Mouse (Mus musculus): ENCODE results near the gene Mapk8ip2. TPM values are rescaled to one million over a fixed set of nuclear protein-coding genes. Genes with fewer than 3 reads are reported as not detected.

The Mapk8ip2 gene
- polyA plus RNA-seq (2015; fragmentation: Nextera tagmentation; extraction: Ambion mirVana): 0.26 TPM in 1 of 2 replicates, not detected in the other

DNA sequence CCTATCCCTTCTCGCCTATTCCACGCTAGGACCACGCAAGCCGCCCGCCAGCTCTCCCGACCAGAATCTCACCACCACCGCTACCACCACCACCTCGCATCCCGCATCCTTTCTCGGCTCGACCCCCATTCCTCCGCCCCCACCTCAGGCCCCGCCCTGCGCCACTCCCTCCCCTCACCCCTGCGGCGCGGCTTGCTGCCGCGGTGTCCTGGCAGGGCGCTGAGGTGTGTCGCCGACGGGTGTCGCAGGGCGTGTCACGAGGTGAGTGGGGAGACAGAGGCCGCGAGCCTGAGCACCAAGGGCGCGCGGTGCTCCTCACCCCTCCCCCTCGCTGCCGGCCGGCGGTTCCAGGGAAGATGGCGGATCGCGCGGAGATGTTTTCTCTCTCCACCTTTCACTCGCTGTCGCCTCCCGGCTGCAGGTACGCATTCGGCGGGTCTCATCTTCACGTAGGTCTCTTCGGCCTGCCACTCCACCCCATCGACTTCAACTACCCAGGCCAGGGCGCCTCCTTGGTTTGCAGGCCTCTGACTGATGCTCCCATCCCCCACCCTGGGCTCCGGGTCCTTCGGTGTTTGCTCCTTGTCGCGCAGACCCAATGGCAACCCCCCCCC lies at the start of gene Mapk8ip2:
Gene Mapk8ip2, plus strand, starts transcription at position 49 of the 614 bp plus-strand sequence.
- Histone ChIP-seq H3K27me3 (ENCODE audit: control insufficient read depth, insufficient read depth, low read depth, low read length) (peaks cover 29% of the 10 kb centered on the region), H3K4me2 (ENCODE audit: low read depth, low read length) (peak within 1 kb of the TSS; percentile 56), H3K4me1 (ENCODE audit: control insufficient read depth, low read depth, low read length) (peaks cover 5% of the 10 kb centered on the region), H3K27ac (ENCODE audit: low read length) (no peak within 1 kb of the TSS), H3K9ac (ENCODE audit: low read depth, low read length) (no peak within 1 kb of the TSS), H3K4me3 (ENCODE audit: low read depth, low read length) (peak within 1 kb of the TSS; percentile 33), H3K9me3 (replicated peaks; ENCODE audit: control insufficient read depth, low read length) (no peaks in the 10 kb centered on the region), H3K36me3 (ENCODE audit: control insufficient read depth, insufficient read depth) (no peaks in the 10 kb centered on the region)
- 1% methylated on average over 52 of the region's 53 CpGs for WGBS (ENCODE audit: insufficient replicate concordance)
- no peak for ATAC-seq (ENCODE audit: low read depth)

DNA sequence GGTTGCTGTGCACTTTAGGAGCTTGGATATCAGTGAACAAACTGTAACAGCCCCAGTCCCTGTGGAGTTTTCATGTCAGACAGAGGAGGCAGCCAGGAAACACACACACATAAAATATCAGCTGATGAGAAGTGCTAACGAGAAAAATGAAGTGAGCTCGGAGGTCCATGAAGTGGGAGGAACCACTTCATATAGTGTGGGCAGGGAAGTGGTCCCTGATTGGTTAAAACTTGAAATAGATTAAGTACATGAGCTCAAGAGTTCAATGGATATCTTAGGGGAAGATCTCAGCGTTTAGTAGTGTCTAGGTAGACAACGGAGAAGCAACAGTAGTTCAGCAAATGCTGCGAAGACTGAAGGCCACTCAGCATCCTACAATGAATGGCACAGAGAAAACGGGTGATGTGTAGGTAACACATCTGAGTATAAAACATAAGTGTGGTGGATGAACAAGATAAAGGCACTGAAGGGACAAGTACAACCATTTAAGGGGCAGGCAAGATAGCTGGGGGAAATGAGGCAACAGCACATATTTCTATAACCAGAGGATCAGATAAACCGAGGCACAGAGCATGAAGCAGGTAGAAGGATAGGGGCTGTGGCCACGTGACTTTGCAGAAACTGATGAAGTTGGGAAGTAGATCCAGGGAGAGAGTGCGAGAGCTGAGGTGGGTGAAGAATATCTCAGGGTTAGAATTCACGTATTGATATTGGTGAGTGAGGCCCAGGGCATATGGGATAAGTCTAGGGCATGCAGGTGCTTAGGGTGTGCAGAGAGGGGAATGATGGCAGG lies 48.7 kb upstream of the Mapk8ip2 start:
- H3K27ac ChIP-seq (ENCODE audit: low read length): no peak overlapping the region
- no peak for ATAC-seq (ENCODE audit: low read depth)
- H3K4me1 ChIP-seq (ENCODE audit: control insufficient read depth, low read depth, low read length): no peaks in the 10 kb centered on the region
- H3K9me3 ChIP-seq (replicated peaks; ENCODE audit: control insufficient read depth, low read length): no peaks in the 10 kb centered on the region
- no peak overlapping the region for H3K4me2 ChIP-seq (ENCODE audit: low read depth, low read length)
- 54% methylated on average over 10 of the region's 10 CpGs for WGBS (ENCODE audit: insufficient replicate concordance)
- H3K36me3 ChIP-seq (ENCODE audit: control insufficient read depth, insufficient read depth): no peaks in the 10 kb centered on the region
- no peaks in the 10 kb centered on the region for H3K27me3 ChIP-seq (ENCODE audit: control insufficient read depth, insufficient read depth, low read depth, low read length)
- no peak overlapping the region for H3K4me3 ChIP-seq (ENCODE audit: low read depth, low read length)
- H3K9ac ChIP-seq (ENCODE audit: low read depth, low read length): no peak overlapping the region

DNA sequence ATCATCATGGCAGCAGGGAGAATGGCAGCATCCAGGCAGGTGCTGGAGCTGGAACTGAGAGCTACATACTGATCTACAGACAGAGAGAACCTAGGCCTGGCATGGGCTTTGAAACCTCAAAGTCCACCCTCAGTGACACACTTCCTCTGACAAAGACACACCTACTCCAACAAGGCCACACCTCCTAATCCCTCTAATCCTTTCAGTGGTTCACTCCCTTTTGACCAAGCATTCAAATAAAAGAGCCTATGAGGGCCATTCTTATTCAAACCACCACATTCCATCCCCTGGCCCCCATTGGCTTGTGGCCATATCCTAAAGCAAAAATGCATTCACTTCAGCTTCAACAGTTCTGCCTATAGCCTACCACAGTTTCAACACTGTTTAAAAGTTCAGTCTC lies 47.0 kb upstream of the Mapk8ip2 start:
- Histone ChIP-seq H3K9ac (ENCODE audit: low read depth, low read length) (no peak overlapping the region), H3K4me2 (ENCODE audit: low read depth, low read length) (no peak overlapping the region), H3K4me3 (ENCODE audit: low read depth, low read length) (no peak overlapping the region), H3K27ac (ENCODE audit: low read length) (no peak overlapping the region), H3K36me3 (ENCODE audit: control insufficient read depth, insufficient read depth) (no peaks in the 10 kb centered on the region), H3K4me1 (ENCODE audit: control insufficient read depth, low read depth, low read length) (no peaks in the 10 kb centered on the region), H3K9me3 (replicated peaks; ENCODE audit: control insufficient read depth, low read length) (no peaks in the 10 kb centered on the region), H3K27me3 (ENCODE audit: control insufficient read depth, insufficient read depth, low read depth, low read length) (no peaks in the 10 kb centered on the region)
- ATAC-seq (ENCODE audit: low read depth): no peak

DNA sequence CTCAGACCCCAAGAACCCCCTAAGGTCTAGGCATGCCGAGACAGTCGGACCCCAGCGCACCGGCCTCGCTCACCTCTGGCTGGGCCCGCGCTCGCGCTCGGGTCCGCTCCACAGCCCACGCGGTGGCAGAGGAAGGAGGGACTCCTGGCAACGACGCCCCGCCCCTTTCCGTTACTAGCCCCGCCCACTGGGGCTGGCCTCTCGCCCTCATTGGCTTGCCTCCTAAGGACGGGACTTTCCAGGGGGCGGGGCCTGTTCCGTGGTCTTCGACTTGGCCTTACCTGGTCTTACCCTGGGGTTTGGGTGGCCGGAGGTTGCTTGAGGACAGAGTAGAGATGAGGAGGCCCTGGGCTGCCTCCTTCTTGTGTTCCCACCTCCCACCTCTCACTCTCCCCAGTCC lies 43.6 kb upstream of the Mapk8ip2 start, which contains the start of gene Syce3:
Gene Syce3, minus strand, starts transcription at position 386 of the 400 bp plus-strand sequence.
- Histone ChIP-seq H3K27me3 (ENCODE audit: control insufficient read depth, insufficient read depth, low read depth, low read length) (no peaks in the 10 kb centered on the region), H3K4me3 (ENCODE audit: low read depth, low read length) (no peak within 1 kb of the TSS), H3K9ac (ENCODE audit: low read depth, low read length) (no peak within 1 kb of the TSS), H3K27ac (ENCODE audit: low read length) (no peak within 1 kb of the TSS), H3K36me3 (ENCODE audit: control insufficient read depth, insufficient read depth) (no peaks in the 10 kb centered on the region), H3K4me2 (ENCODE audit: low read depth, low read length) (no peak within 1 kb of the TSS), H3K4me1 (ENCODE audit: control insufficient read depth, low read depth, low read length) (no peaks in the 10 kb centered on the region), H3K9me3 (replicated peaks; ENCODE audit: control insufficient read depth, low read length) (no peaks in the 10 kb centered on the region)
- no peak for ATAC-seq (ENCODE audit: low read depth)
- 79% methylated on average over 24 of the region's 24 CpGs for WGBS (ENCODE audit: insufficient replicate concordance)

DNA sequence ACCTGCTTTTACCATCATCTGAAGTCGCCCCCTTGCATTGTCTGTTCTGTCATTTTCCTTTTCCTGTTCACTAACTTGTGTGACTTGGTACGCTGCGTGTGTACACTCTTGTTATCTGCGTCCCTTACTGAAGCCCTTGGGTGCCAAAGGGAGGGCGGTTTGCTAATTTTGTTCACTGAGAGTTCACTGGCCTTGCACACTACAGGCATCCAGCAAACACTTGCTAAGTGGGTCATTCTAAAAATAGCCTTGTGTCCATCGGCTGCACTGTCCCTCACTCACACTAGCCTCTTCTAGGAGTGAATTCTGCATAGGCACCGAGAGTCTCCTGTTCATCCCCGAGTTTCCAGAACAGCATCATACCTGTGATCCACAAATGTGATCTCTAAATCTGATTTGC lies 38.4 kb upstream of the Mapk8ip2 start:
- Histone ChIP-seq H3K4me2 (ENCODE audit: low read depth, low read length) (no peak overlapping the region), H3K36me3 (ENCODE audit: control insufficient read depth, insufficient read depth) (no peaks in the 10 kb centered on the region), H3K27me3 (ENCODE audit: control insufficient read depth, insufficient read depth, low read depth, low read length) (no peaks in the 10 kb centered on the region), H3K4me1 (ENCODE audit: control insufficient read depth, low read depth, low read length) (no peaks in the 10 kb centered on the region), H3K4me3 (ENCODE audit: low read depth, low read length) (no peak overlapping the region), H3K27ac (ENCODE audit: low read length) (no peak overlapping the region), H3K9ac (ENCODE audit: low read depth, low read length) (no peak overlapping the region), H3K9me3 (replicated peaks; ENCODE audit: control insufficient read depth, low read length) (no peaks in the 10 kb centered on the region)
- 70% methylated on average over 8 of the region's 8 CpGs for WGBS (ENCODE audit: insufficient replicate concordance)
- ATAC-seq (ENCODE audit: low read depth): no peak

DNA sequence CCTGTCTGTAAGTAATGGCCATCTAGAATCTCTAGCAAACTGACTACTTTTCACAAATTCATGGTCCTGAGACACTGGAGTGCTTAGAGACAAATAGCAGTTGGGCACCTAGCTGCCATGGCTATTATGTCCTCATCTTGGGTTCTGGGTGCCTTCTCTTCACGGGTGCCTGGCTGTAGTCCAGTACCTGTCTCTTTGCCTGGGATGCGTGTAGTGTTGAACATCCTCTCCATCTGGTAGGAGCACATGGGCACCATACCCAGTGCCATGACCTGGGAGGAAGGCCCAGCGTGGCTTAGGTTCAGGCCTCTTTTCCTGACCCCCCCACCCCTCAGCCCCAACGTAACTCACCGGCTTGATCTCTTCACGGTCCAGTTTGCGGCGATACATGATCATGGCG lies 31.8 kb upstream of the Mapk8ip2 start:
- 83% methylated on average over 9 of the region's 9 CpGs for WGBS (ENCODE audit: insufficient replicate concordance)
- Histone ChIP-seq H3K27ac (ENCODE audit: low read length) (no peak overlapping the region), H3K27me3 (ENCODE audit: control insufficient read depth, insufficient read depth, low read depth, low read length) (no peaks in the 10 kb centered on the region), H3K9ac (ENCODE audit: low read depth, low read length) (no peak overlapping the region), H3K4me2 (ENCODE audit: low read depth, low read length) (no peak overlapping the region), H3K36me3 (ENCODE audit: control insufficient read depth, insufficient read depth) (no peaks in the 10 kb centered on the region; the same call in 1 of the 2 replicates), H3K4me1 (ENCODE audit: control insufficient read depth, low read depth, low read length) (no peaks in the 10 kb centered on the region; the same call in 1 of the 2 replicates), H3K4me3 (ENCODE audit: low read depth, low read length) (no peak overlapping the region), H3K9me3 (replicated peaks; ENCODE audit: control insufficient read depth, low read length) (no peaks in the 10 kb centered on the region)
- ATAC-seq (ENCODE audit: low read depth): no peak

DNA sequence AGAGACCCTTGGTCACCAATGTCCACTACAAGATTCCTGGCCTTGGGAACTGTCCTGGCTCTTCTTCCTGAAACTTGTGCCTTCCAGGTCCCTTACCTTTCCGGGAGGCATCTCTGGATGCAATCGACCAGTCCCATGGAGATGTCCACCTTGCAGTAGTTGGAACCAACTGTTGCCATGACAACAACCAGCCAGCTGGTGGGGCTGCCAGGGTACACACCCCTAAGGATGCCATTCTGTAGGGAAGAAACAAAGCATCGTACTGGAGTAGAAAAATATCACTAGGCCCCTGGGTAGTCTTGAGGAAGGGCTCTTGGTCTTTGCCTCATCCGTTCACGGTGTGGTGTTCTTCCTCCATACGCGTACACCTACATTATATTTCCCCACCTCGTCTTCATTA lies 29.1 kb upstream of the Mapk8ip2 start:
- H3K27ac ChIP-seq (ENCODE audit: low read length): no peak overlapping the region
- 78% methylated on average over 8 of the region's 8 CpGs for WGBS (ENCODE audit: insufficient replicate concordance)
- ATAC-seq (ENCODE audit: low read depth): no peak
- H3K27me3 ChIP-seq (ENCODE audit: control insufficient read depth, insufficient read depth, low read depth, low read length): no peaks in the 10 kb centered on the region
- no peaks in the 10 kb centered on the region; the same call in 1 of the 2 replicates for H3K36me3 ChIP-seq (ENCODE audit: control insufficient read depth, insufficient read depth)
- no peak overlapping the region for H3K4me3 ChIP-seq (ENCODE audit: low read depth, low read length)
- peaks cover 7% of the 10 kb centered on the region for H3K4me1 ChIP-seq (ENCODE audit: control insufficient read depth, low read depth, low read length)
- no peak overlapping the region for H3K4me2 ChIP-seq (ENCODE audit: low read depth, low read length)
- no peak overlapping the region for H3K9ac ChIP-seq (ENCODE audit: low read depth, low read length)
- H3K9me3 ChIP-seq (replicated peaks; ENCODE audit: control insufficient read depth, low read length): no peaks in the 10 kb centered on the region

DNA sequence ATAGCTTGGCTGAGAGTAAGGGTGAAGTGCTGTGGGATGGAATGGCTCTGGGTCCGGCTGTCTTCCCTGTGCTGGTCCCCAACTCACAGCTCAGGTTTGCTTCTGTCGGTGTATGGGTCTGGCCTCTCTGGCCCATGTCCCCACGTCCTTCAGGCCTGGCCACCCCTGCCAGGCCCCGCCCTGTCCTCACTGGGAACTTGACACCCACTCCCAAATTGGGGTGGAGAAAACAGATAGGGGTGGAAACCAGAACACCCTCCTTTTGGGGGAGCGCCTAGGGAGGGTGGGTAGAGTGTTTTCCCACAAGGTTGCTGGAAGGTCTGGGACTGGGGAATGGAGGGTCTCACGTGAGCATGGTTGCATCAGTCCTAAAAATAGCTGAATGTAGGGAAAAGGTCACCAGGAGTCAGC lies 28.0 kb upstream of the Mapk8ip2 start, which contains the start of gene Cpt1b:
Gene Cpt1b, minus strand, starts transcription at position 153 of the 411 bp plus-strand sequence.
- ATAC-seq (ENCODE audit: low read depth): no peak
- peaks cover 7% of the 10 kb centered on the region for H3K4me1 ChIP-seq (ENCODE audit: control insufficient read depth, low read depth, low read length)
- H3K9ac ChIP-seq (ENCODE audit: low read depth, low read length): no peak within 1 kb of the TSS
- H3K9me3 ChIP-seq (replicated peaks; ENCODE audit: control insufficient read depth, low read length): no peaks in the 10 kb centered on the region
- H3K27me3 ChIP-seq (ENCODE audit: control insufficient read depth, insufficient read depth, low read depth, low read length): no peaks in the 10 kb centered on the region
- H3K27ac ChIP-seq (ENCODE audit: low read length): no peak within 1 kb of the TSS
- no peaks in the 10 kb centered on the region; the same call in 1 of the 2 replicates for H3K36me3 ChIP-seq (ENCODE audit: control insufficient read depth, insufficient read depth)
- H3K4me3 ChIP-seq (ENCODE audit: low read depth, low read length): peak within 1 kb of the TSS; percentile 25; the same call in 1 of the 2 replicates
- peak within 1 kb of the TSS; percentile 36 for H3K4me2 ChIP-seq (ENCODE audit: low read depth, low read length)
- WGBS (ENCODE audit: insufficient replicate concordance): 62% methylated on average over 6 of the region's 6 CpGs

DNA sequence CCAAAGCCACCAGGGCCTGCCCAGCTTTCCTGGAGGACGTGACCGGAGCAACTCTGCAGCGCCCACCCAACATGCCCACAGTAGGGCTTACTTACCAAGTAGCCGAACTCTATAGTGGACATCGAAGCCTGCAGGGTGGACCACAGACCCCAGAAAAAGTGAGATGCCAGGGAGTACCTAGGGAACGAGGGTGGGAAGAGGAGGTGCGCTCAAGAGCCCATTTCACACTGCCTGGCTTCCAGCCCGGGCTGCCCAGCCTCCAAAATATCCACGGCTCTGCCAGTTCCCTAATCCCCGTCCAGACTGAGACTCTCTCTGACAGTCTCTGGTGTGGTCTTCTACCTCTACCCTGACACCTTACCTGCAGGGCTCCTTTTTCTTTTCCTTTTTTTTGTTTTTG lies 27.0 kb upstream of the Mapk8ip2 start:
- Histone ChIP-seq H3K4me3 (ENCODE audit: low read depth, low read length) (no peak overlapping the region), H3K9ac (ENCODE audit: low read depth, low read length) (no peak overlapping the region), H3K27ac (ENCODE audit: low read length) (no peak overlapping the region), H3K4me2 (ENCODE audit: low read depth, low read length) (no peak overlapping the region), H3K9me3 (replicated peaks; ENCODE audit: control insufficient read depth, low read length) (no peaks in the 10 kb centered on the region), H3K4me1 (ENCODE audit: control insufficient read depth, low read depth, low read length) (peaks cover 14% of the 10 kb centered on the region), H3K36me3 (ENCODE audit: control insufficient read depth, insufficient read depth) (no peaks in the 10 kb centered on the region; the same call in 1 of the 2 replicates), H3K27me3 (ENCODE audit: control insufficient read depth, insufficient read depth, low read depth, low read length) (no peaks in the 10 kb centered on the region)
- no peak for ATAC-seq (ENCODE audit: low read depth)
- WGBS (ENCODE audit: insufficient replicate concordance): 84% methylated on average over 10 of the region's 10 CpGs

Data from liver, embryonic 16.5 days (tissue).